Mouse (Mus musculus): Measurements from ENCODE around the gene Dlgap1.

Gene Dlgap1

DNA sequence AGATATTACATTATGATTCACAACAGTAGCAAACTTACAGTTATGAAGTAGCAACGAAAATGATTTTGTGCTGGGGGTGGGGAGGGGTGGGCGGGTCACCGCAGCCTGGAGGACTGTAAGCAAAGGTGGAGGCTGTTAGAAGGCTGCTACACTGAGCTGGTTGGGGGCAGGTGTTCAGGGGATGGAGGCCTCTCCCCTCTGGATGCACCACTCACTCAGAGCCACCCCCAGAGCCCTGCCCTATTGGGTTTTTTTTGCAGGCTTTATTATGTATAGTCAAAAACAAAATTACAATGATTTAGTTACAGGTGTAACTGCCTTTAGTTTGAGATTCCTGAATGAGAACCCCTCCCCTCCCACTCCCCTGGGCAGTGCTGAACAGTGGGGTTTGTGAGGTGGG lies 895.8 kb downstream of the Dlgap1 start:
- no peak for DNase-seq (ENCODE audit: low spot score in 2 of 2)

DNA sequence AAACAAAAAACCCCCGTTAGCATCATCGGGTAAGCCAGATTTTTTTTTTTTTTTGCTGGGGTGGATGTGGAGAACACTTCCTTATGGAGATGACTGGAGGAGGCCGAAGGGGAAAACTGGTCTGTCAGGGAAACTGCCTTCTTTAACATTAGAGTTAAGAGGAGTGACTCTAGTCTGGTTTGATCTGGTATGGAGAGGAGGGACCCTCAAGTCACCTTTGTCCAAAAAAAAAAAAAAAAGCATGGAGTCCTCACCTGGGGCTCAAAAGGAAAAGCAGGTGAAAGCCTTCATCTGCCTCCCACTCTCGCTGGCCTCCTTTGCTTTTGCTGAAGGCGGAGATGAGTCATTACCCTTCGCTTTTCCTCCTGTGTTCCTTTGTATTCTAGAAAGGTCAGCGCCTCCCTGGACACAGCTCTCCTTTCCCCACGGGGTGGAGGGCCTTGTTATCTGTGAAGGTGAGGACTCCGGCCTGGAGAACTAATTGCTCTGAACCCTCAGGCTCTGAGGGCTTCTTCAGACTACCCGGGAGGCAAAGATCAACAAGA lies 896.3 kb downstream of the Dlgap1 start:
- no peak for DNase-seq (ENCODE audit: low spot score in 2 of 2)

DNA sequence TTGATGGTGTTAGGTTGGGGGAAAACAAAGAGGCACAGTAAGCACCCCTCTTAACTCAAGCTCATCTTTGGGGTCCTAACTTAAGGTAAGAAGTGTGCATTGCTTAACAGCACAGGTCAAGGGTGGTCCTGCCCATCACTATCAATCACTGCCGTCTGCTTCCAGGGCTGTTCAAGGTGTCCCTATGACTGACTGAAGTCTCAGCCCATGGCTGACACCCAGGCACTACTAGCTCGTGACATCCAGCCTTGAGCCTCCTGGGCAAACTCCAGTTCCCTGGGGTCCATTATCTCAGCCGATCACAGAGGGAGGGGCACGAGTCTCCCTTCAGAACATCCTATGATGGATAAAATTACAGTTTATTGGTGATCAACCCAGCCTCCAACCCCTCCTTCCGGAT lies 897.2 kb downstream of the Dlgap1 start:
- no peak for DNase-seq (ENCODE audit: low spot score in 2 of 2)

DNA sequence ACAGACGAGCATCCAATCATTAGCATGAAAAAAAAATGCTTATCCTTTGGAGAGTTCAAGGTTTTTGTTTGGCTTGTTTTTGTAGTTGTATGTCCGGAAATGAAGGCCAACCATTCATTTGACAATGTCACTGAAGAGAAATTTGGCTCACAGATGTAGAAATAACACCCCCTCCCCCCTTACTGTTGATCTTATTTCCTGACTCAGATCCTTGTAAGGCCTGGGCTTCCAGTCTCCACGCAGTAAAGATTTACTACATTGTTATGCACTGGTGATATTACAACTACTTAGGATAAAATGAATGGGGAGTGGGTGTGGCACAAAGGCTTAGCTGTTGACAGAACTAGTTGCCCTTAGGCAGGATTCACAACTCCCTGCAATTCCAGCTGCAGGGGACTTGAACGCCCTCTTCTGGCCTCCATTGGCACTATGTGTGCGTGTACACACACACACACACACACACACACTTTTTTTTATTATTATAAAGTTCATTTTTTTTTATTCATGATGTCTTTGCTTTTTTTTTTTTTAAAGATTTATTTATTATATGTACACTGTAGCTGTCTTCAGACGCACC lies 897.8 kb downstream of the Dlgap1 start:
- DNase-seq (ENCODE audit: low spot score in 2 of 2): no peak

DNA sequence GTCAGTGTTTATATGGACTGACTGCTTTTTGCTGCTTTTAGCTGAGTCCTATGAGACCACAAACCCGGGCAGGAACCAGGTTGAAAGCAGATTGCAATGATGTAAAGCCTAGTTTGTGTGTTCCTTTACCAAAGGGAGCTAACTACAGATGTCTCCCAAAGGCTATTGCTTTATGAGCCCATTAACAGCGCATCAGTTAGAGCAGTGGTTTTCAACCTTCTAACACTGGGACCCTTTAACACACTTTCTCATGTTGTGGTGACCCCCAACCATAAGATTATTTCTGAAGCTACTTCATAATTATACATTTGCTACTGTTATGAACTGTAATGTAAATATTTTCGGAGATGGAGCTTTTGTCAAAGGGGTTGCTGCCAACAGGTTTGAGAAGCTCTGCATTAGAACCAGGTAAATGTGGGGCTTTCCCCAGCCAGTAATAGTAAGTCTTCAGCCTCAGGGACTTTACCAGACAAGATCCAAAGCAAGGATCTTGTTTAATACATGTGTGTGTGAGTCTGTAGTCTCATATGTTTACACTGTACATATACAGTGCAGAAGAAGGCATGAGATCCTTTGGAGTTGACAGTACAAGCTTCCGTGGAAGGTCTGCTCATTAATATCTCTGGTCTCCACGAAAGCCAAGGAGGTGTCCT lies 899.8 kb downstream of the Dlgap1 start:
- no peak for DNase-seq (ENCODE audit: low spot score in 2 of 2)

DNA sequence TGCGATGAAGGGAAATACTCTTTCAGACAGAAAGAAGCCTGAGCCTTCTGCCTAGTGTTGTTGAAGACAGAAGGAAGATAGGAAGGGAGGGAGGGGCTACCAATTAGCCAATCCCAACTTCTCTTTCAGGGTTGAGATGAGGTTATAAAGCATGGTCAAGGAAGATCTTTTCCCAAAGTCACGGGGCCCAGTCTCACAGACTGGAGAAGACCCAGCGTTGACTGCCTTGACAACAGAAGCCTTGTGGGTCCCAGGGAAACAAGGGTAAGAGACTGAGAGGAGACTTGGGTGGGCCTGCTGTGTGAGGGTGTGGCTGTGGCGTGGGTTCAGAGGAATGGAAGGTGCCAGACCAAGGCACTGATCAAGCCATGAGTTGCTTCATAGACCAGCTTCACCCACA lies 901.7 kb downstream of the Dlgap1 start:
- DNase-seq (ENCODE audit: low spot score in 2 of 2): no peak
